Mouse (Mus musculus) heart, embryonic 16.5 days (tissue): ENCODE results near the gene Gm49396. TPM values are rescaled to one million over a fixed set of nuclear protein-coding genes. Genes with fewer than 3 reads are reported as not detected.

Source experiments
- ATAC-seq: fragments of 200-750 bp; cut with Nextera tagmentation; replicated peaks from 2 replicates; pipeline ENCODE4 v1.8.0; 2017; ENCODE audit warnings: moderate number of reproducible peaks; ENCODE audit not compliant: insufficient read depth, low FRiP score; ENCODE audit errors: extremely low read depth
- H3K27ac ChIP-seq: fragments of 300-500 bp; sonication (generic); 2 replicates; pipeline ENCODE4 v1.5.1; 2014; ENCODE audit warnings: mild to moderate bottlenecking, low read length, control low read depth, moderate library complexity
- H3K27me3 ChIP-seq: fragments of 300-500 bp; sonication (generic); 2 replicates; pipeline ENCODE4 v1.6.1; 2014; ENCODE audit warnings: low read length, mixed read lengths; ENCODE audit not compliant: control insufficient read depth, insufficient read depth
- H3K36me3 ChIP-seq: fragments of 300-500 bp; sonication (generic); 2 replicates; pipeline ENCODE4 v1.6.1; 2014; ENCODE audit not compliant: control insufficient read depth, insufficient read depth
- H3K4me1 ChIP-seq: fragments of 300-500 bp; sonication (generic); 2 replicates; pipeline ENCODE4 v1.6.1; 2014; ENCODE audit warnings: low read length, mixed read lengths; ENCODE audit not compliant: control insufficient read depth, insufficient read depth
- H3K4me2 ChIP-seq: fragments of 300-500 bp; sonication (generic); 2 replicates; pipeline ENCODE4 v1.6.1; 2014; ENCODE audit warnings: low read depth, mild to moderate bottlenecking, control low read depth, low read length
- H3K4me3 ChIP-seq: fragments of 300-500 bp; sonication (generic); 2 replicates; pipeline ENCODE4 v1.5.1; 2014; ENCODE audit warnings: mild to moderate bottlenecking, control low read depth, low read length
- H3K9ac ChIP-seq: fragments of 300-500 bp; sonication (generic); 2 replicates; pipeline ENCODE4 v1.6.1; 2014; ENCODE audit warnings: low read length, control low read depth
- H3K9me3 ChIP-seq: fragments of 300-500 bp; sonication (generic); replicated peaks from 2 replicates; pipeline ENCODE4 v1.6.1; 2016; ENCODE audit warnings: low read length; ENCODE audit not compliant: control insufficient read depth
- whole genome bisulfite sequencing: fragments of 180-500 bp; shearing (Covaris S2); extraction: QIAGEN DNeasy Blood & Tissue Kit; methylation state at CpG from one replicate; pipeline ENCODE4 v1.1.7; 2014; 5-methylcytosine and 5-hydroxymethylcytosine counted together
- polyA plus RNA-seq: library from polyadenylated mRNA; unstranded; fragments of >200 nt; fragmentation: Nextera tagmentation; extraction: Ambion mirVana; gene quantifications from 2 replicates; pipeline ENCODE4 v1.2.1, GENCODE M21; 2015

Gm49396 gene
- polyA plus RNA-seq, 1 experiment from 2014 or later: 11.4 TPM

DNA sequence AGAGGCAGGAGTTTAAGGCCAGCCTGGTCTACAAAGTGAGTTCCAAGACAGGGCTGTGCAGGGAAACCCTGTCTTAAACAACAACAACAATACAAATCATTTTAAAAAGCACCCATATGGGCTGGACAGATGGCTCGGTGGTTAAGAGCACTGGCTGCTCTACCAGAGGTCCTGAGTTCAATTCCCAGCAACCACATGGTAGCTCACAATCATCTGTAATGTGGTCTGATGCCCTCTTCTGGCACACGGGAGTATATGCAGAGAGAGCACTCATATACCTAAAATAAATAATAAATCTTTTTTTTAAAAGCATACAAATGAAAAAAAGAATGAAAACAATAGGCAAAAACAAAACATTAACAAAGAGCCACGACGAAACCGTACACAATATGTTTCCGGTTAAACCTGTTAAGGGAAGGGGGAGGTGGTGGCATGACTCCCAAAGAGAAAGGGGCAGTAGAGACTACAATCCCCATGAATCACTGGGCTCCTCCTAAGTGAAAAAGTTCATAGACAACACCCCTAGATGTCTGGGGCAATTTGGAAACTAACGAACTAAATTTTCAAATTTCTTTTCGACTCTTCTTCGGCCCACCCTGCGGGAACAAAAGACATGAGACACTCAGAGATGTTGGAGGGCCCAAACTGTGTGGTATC, 11.6 kb upstream of the Gm49396 start:
- ATAC-seq: peak; percentile 61
- no peaks in the 10 kb centered on the region for H3K27me3 ChIP-seq
- H3K36me3 ChIP-seq: peaks cover 31% of the 10 kb centered on the region
- H3K4me3 ChIP-seq: peak overlapping the region; percentile 68
- H3K9ac ChIP-seq: peak overlapping the region; percentile 74
- no peaks in the 10 kb centered on the region for H3K9me3 ChIP-seq
- WGBS: 3% methylated on average over 10 of the region's 10 CpGs
- peak overlapping the region; percentile 100 for H3K27ac ChIP-seq
- H3K4me2 ChIP-seq: peak overlapping the region; percentile 99
- H3K4me1 ChIP-seq: peaks cover 16% of the 10 kb centered on the region

DNA sequence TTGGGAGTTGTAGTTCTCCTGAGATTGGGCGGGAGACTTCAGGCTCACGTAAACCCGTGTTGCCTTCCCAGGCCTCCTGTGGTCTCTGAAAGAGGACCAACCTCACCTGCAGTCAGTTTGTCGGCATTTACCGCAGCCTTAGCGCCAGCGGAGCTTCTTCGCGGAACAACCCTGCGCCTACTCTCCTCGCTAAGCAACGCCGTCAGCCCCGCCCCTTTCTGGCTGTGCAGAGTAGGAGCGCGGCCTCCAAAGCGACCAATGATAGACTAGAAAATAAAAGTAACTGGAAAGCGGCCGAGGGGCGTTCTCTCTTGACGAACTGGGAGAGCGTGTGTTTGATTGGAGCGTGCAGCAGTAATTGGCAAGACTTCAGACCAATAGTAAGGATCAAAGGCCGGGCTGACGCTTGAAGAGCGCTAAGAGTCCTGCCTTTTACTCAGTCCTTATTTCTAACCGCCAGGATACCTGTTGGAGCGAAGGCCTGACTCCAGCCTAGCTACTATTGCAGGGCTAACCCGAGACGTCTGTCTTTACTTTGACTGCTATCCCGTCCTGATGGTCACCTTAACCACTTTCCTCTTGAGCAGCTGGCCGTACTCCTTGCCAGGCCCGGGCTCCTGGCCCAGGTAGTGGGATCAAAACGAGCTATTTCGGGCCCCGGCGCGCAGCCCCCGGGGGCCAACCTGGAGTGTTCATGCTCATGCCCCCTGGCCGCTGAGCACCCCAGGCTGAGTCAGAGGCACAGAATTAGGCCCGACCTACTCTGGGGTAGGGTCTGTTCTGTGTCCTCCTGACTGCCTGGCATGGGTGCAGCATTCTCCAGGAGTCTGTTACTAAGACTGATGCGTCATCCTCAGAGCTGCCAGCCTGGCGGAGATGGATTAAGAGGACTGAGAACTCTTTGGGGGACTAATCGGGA, 10.8 kb upstream of the Gm49396 start, which contains the start of the genes Hspb6 and Proser3:
Hspb6 (plus strand) TSS at position 77 of the 919 bp plus-strand sequence.
Proser3 (minus strand) TSS at position 198 of the 919 bp plus-strand sequence.
- H3K9me3 ChIP-seq: no peaks in the 10 kb centered on the region
- H3K36me3 ChIP-seq: peaks cover 38% of the 10 kb centered on the region
- peaks cover 16% of the 10 kb centered on the region for H3K4me1 ChIP-seq
- H3K27me3 ChIP-seq: no peaks in the 10 kb centered on the region
- peak within 1 kb of the TSS; percentile 88 for H3K9ac ChIP-seq
- peak within 1 kb of the TSS; percentile 100 for H3K27ac ChIP-seq
- H3K4me2 ChIP-seq: peak within 1 kb of the TSS; percentile 99
- under 1% methylated on average over 44 of the region's 44 CpGs for WGBS
- ATAC-seq: peak; percentile 94
- peak within 1 kb of the TSS; percentile 68 for H3K4me3 ChIP-seq

DNA sequence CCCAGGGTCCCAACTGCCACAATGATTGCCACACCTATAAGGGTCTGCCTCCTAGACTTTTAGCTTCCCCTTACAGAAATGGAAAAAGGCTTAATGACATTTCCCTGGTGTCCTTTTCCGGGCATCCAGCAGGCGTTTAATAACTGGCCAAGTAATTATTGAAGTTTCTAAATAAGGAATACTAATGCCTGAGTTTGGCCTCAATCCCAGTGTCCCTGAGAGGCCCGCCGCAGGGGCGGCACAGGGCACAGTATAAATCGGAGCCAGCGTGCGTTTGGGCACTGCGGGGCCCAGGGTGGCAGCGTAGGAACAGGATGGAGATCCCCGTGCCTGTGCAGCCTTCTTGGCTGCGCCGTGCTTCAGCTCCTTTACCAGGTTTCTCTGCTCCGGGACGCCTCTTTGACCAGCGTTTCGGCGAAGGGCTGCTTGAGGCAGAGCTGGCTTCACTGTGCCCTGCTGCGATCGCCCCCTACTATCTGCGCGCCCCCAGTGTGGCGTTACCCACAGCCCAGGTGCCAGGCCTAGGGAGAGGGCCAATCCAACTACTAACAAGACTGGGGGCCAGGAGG, 10.0 kb upstream of the Gm49396 start:
- WGBS: 3% methylated on average over 23 of the region's 23 CpGs
- ATAC-seq: peak; percentile 21; the same call in 1 of the 2 replicates
- peak overlapping the region; percentile 100 for H3K27ac ChIP-seq

DNA sequence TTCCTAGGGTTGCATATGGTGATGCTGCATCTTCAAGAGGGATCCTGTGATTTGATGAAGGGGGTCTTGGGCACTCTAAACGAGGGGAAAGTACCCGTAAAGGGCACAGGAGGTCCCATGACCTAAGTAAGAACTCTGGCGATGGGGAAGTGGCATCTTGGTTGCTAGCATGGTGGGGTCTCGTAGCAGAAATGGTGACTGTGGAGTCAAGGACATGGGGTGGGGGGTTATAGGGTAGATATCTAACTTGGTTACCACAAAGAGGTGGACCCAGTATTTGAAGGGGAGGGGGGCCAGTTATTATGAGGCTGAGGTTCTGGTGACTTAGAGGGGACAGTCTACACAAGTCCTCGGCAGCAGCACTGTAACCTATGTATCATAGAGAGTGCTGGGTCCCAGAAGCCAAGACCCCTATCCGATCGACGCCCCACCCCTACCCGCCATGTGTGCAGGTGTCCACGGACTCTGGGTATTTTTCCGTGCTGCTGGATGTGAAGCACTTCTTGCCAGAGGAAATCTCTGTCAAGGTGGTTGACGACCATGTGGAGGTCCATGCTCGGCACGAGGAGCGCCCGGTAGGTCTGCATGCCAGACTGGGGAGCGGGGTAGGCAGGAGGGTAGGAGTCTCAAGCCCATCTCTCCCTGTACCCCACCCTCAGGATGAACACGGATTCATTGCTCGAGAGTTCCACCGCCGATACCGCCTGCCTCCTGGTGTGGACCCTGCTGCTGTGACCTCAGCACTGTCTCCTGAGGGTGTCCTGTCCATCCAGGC, 9.1 kb upstream of the Gm49396 start:
- peak overlapping the region; percentile 88 for H3K9ac ChIP-seq
- H3K36me3 ChIP-seq: peaks cover 34% of the 10 kb centered on the region
- no peak for ATAC-seq
- H3K4me2 ChIP-seq: peak overlapping the region; percentile 99
- H3K4me3 ChIP-seq: peak overlapping the region; percentile 68
- WGBS: 81% methylated on average over 22 of the region's 22 CpGs
- no peaks in the 10 kb centered on the region for H3K27me3 ChIP-seq
- peak overlapping the region; percentile 100 for H3K27ac ChIP-seq
- H3K4me1 ChIP-seq: peaks cover 27% of the 10 kb centered on the region
- H3K9me3 ChIP-seq: no peaks in the 10 kb centered on the region

More for the DNA sequence above, 10.0 kb upstream of the Gm49396 start:
- Histone ChIP-seq H3K9ac (peak overlapping the region; percentile 88), H3K4me2 (peak overlapping the region; percentile 99), H3K4me3 (peak overlapping the region; percentile 68), H3K27me3 (no peaks in the 10 kb centered on the region), H3K36me3 (peaks cover 39% of the 10 kb centered on the region), H3K4me1 (peaks cover 18% of the 10 kb centered on the region), H3K9me3 (no peaks in the 10 kb centered on the region)

DNA sequence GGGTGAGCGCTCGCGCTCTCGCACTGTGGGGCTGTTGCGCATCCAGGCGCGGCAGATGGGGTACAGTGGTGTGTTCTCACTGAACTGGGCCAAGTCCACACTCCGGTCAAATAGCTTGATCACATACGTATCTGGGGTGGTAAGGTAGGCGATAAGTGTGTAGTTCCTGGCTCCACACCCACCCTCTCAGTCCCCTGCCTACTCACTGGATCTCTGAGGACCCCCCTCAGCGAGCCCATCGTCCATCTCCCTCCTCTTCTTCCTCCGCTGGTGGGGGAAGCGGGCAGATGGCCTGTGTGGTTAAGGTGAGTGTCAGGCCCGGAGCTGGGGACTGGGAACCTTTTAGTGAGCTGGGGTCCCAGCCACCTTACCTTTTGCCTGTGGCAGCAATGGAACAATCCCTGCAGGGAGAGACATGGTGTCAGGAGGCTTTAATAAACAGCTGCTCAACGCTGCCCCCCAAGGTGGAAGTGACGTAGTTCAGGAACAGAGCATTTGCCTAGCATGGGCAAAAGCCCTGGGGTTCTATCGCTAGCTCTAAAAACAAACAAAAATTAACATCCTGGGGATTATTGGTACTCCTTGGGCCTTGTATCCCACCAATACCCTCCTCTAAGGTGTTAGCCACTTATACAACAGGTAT, 6.1 kb upstream of the Gm49396 start:
- Histone ChIP-seq H3K4me3 (no peak overlapping the region), H3K4me1 (peaks cover 30% of the 10 kb centered on the region), H3K9me3 (no peaks in the 10 kb centered on the region), H3K9ac (no peak overlapping the region), H3K27ac (no peak overlapping the region), H3K4me2 (no peak overlapping the region), H3K36me3 (peaks cover 33% of the 10 kb centered on the region), H3K27me3 (no peaks in the 10 kb centered on the region)
- 93% methylated on average over 18 of the region's 18 CpGs for WGBS
- no peak for ATAC-seq

DNA sequence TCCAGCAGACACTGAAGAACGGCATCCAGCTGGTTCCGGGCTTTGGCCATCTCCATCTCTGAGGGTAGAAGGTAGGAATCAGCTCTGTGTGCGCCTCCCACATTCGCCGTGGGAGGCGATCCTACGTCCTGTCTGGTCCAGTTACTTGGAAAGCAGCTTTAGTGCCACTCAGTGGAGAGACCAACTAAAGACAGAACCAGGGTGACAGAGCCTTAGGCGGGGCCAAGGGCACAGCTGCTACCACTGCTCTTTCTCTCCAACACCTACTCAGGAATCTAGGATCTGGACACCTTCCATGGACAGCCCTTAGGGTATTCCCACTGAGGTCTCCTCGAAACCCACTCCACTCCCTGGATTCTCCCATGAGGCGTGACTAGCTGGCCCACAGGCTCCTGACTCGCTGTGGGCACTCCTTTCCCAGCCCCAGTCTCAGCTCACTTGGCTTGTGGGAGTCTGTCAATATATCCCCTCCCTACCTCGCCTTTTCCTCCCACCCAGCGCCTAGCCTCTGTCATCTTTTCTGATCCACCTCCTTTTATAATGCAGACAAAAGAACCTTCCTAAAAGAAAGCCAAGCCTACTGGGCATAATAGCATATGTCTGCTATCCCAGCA, 5.1 kb upstream of the Gm49396 start:
- H3K9me3 ChIP-seq: no peaks in the 10 kb centered on the region
- no peak for ATAC-seq
- WGBS: 83% methylated on average over 13 of the region's 13 CpGs
- no peaks in the 10 kb centered on the region for H3K27me3 ChIP-seq
- H3K27ac ChIP-seq: no peak overlapping the region
- H3K9ac ChIP-seq: peak overlapping the region; percentile 86; the same call in 1 of the 2 replicates
- peak overlapping the region; percentile 99 for H3K4me2 ChIP-seq
- H3K4me3 ChIP-seq: no peak overlapping the region; the same call in 1 of the 2 replicates
- peaks cover 25% of the 10 kb centered on the region for H3K4me1 ChIP-seq
- peaks cover 33% of the 10 kb centered on the region for H3K36me3 ChIP-seq

DNA sequence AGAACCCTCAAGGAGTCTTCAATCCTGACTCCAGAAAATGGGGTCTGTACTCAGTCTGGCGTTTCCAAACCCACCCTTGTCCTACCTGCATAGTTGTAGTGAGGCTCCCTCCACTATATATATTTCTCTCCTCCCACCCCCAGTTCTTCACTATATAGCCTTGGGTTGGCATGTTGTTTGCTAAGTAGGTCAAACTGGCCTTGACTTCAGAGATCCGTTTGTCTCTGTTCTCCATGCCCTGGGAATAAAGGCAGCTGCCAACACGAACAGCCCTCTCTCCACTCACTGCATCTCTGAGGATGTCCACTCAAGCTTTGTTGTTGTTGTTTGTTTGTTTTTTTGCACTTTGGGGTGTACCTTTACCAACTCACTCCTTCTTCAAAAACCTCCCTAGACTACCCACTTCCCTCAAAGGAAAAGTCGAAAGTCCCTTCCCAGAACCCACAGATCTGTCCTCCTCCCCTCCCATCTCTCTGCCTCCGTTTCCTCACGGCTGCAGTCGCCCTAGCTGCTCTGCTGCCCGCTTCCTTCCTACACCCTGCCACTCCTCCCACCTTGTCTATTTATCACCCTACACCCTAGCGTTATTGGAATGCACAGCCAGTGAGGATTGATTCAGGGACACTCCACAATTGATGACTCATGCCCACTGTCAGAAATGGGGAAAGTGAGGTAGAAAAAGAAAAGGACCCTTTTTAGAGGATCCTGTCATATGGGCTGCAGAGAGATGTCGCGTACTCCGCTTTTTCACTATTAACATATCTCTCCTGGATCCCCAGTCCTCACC, 4.3 kb upstream of the Gm49396 start:
- H3K27ac ChIP-seq: peak overlapping the region; percentile 81
- peak overlapping the region; percentile 86 for H3K9ac ChIP-seq
- H3K9me3 ChIP-seq: no peaks in the 10 kb centered on the region
- no peaks in the 10 kb centered on the region for H3K27me3 ChIP-seq
- H3K4me1 ChIP-seq: peaks cover 22% of the 10 kb centered on the region
- peak overlapping the region; percentile 99 for H3K4me2 ChIP-seq
- peak overlapping the region; percentile 82 for H3K4me3 ChIP-seq
- peaks cover 33% of the 10 kb centered on the region for H3K36me3 ChIP-seq
- ATAC-seq: no peak
- 11% methylated on average over 12 of the region's 12 CpGs for WGBS
